Mouse (Mus musculus) CH12.LX (cell line): ENCODE measurements at regions not wholly inside any gene's neighbourhood (a gene's known extent, or its start where the extent isn't known, plus 50 kb on each side); places are given as distances from the start of the nearest gene placed in this dataset.

Experiments
- DNase-seq: peaks from one replicate; pipeline ENCODE4 v3.0.0-alpha.2; 2013; ENCODE audit errors: extremely low read depth
- H3K27ac ChIP-seq: 2 replicates; pipeline ENCODE4 v1.5.1; 2012; ENCODE audit warnings: low read depth, mild to moderate bottlenecking, control low read depth, moderate library complexity; ENCODE audit not compliant: insufficient read depth
- H3K27me3 ChIP-seq: replicated peaks from 2 replicates; pipeline ENCODE3; 2012; ENCODE audit warnings: inconsistent platforms
- H3K36me3 ChIP-seq, 2 experiments: replicated peaks in 1 of 2; 2 replicates each; pipeline versions ENCODE3 to v1.6.1; 2012; ENCODE audit warnings: inconsistent platforms in 1 of 2, low read length in 1 of 2, mild to moderate bottlenecking in 1 of 2, mixed read lengths in 1 of 2, moderate library complexity in 1 of 2; ENCODE audit not compliant: control insufficient read depth in 1 of 2, insufficient read depth in 1 of 2
- H3K4me1 ChIP-seq, 2 experiments: 2 replicates each; pipeline ENCODE4 v1.6.1; 2012; ENCODE audit warnings: inconsistent platforms in 1 of 2, moderate library complexity in 1 of 2; ENCODE audit not compliant: insufficient read depth in 2 of 2, control insufficient read depth in 1 of 2
- H3K4me2 ChIP-seq: 2 replicates; pipeline ENCODE4 v1.6.1; 2012; ENCODE audit warnings: low read depth, mild to moderate bottlenecking, control low read depth; ENCODE audit not compliant: poor library complexity, insufficient read depth, severe bottlenecking
- H3K4me3 ChIP-seq, 3 experiments: fragments of 150-350 bp in 1 of 3; sonication (generic) in 1 of 3; replicated peaks in 1 of 3; 2 replicates each; pipeline versions ENCODE3 to v1.5.1; 2011 to 2012; ENCODE audit warnings: low read depth in 2 of 3, low read length in 2 of 3, mild to moderate bottlenecking in 2 of 3, moderate library complexity in 2 of 3, control low read depth in 1 of 3, improper control_type of control experiment in 1 of 3, inconsistent platforms in 1 of 3, mixed read lengths in 1 of 3; ENCODE audit not compliant: poor library complexity in 1 of 3
- H3K79me2 ChIP-seq: replicated peaks from 2 replicates; pipeline ENCODE4 v1.6.1; 2012; ENCODE audit warnings: mild to moderate bottlenecking, moderate library complexity; ENCODE audit not compliant: control insufficient read depth, poor library complexity, insufficient read depth, severe bottlenecking; ENCODE audit errors: extremely low read depth
- H3K9ac ChIP-seq: 2 replicates; pipeline ENCODE4 v1.6.1; 2012; ENCODE audit warnings: low read depth, mild to moderate bottlenecking, control low read depth, moderate library complexity; ENCODE audit not compliant: insufficient read depth
- H3K9me3 ChIP-seq: replicated peaks from 2 replicates; pipeline ENCODE3; 2012; ENCODE audit warnings: low read length, inconsistent platforms, mixed read lengths
- BHLHE40 ChIP-seq: IDR thresholded peaks from 2 replicates; pipeline ENCODE4 v1.6.1; 2011; ENCODE audit warnings: mild to moderate bottlenecking, low read depth, low read length, improper control_type of control experiment
- CHD2 ChIP-seq: IDR thresholded peaks from 2 replicates; pipeline ENCODE4 v1.6.1; 2011; ENCODE audit warnings: low read length, improper control_type of control experiment
- CTCF ChIP-seq, 2 experiments: IDR thresholded peaks in 1 of 2; conservative IDR thresholded peaks in 1 of 2; 2 replicates each; pipeline ENCODE4 v1.5.1; 2011 to 2012; ENCODE audit warnings: low read depth in 2 of 2, low read length in 2 of 2, improper control_type of control experiment in 1 of 2, inconsistent platforms in 1 of 2, mild to moderate bottlenecking in 1 of 2, moderate library complexity in 1 of 2
- E2F4 ChIP-seq: IDR thresholded peaks from 2 replicates; pipeline ENCODE4 v1.6.1; 2011; ENCODE audit warnings: low read depth, low read length, improper control_type of control experiment; ENCODE audit not compliant: insufficient replicate concordance
- ELF1 ChIP-seq: IDR thresholded peaks from 2 replicates; pipeline ENCODE4 v1.6.1; 2014; ENCODE audit warnings: low read depth, mild to moderate bottlenecking, inconsistent platforms, low read length, improper control_type of control experiment
- ETS1 ChIP-seq: conservative IDR thresholded peaks from 2 replicates; pipeline ENCODE4 v1.6.1; 2012; ENCODE audit warnings: low read depth, mild to moderate bottlenecking, inconsistent platforms, low read length, improper control_type of control experiment, moderate library complexity
- GABPA ChIP-seq: IDR thresholded peaks from 2 replicates; pipeline ENCODE4 v1.6.1; 2012; ENCODE audit warnings: low read depth, low read length, improper control_type of control experiment, inconsistent platforms; ENCODE audit not compliant: insufficient replicate concordance
- HCFC1 ChIP-seq: IDR thresholded peaks from 2 replicates; pipeline ENCODE4 v1.6.1; 2012; ENCODE audit warnings: low read depth, mild to moderate bottlenecking, inconsistent platforms, low read length, improper control_type of control experiment
- JUND ChIP-seq: conservative IDR thresholded peaks from 2 replicates; pipeline ENCODE4 v1.6.1; 2011; ENCODE audit warnings: low read depth, low read length, improper control_type of control experiment
- KAT2A ChIP-seq: IDR thresholded peaks from 2 replicates; pipeline ENCODE4 v1.6.1; 2012; ENCODE audit warnings: low read length, improper control_type of control experiment, inconsistent platforms; ENCODE audit not compliant: insufficient replicate concordance
- MXI1 ChIP-seq: IDR thresholded peaks from 2 replicates; pipeline ENCODE4 v1.6.1; 2011; ENCODE audit warnings: mild to moderate bottlenecking, low read depth, low read length, improper control_type of control experiment
- MYC ChIP-seq: IDR thresholded peaks from 2 replicates; pipeline ENCODE4 v1.6.1; 2011; ENCODE audit warnings: low read depth, mild to moderate bottlenecking, improper control_type of control experiment, low read length
- NELFE ChIP-seq: IDR thresholded peaks from 2 replicates; pipeline ENCODE4 v1.6.1; 2011; ENCODE audit warnings: low read depth, low read length, improper control_type of control experiment
- NRF1 ChIP-seq: IDR thresholded peaks from 2 replicates; pipeline ENCODE4 v1.6.1; 2014; ENCODE audit warnings: low read depth, mild to moderate bottlenecking, inconsistent platforms, low read length, improper control_type of control experiment, moderate library complexity
- PAX5 ChIP-seq: IDR thresholded peaks from 2 replicates; pipeline ENCODE4 v1.6.1; 2012; ENCODE audit warnings: low read length, inconsistent platforms, mixed read lengths
- POLR2A ChIP-seq: IDR thresholded peaks from 2 replicates; pipeline ENCODE4 v1.6.1; 2011; ENCODE audit warnings: low read depth, mild to moderate bottlenecking, improper control_type of control experiment, low read length
- POLR2AphosphoS2 ChIP-seq: IDR thresholded peaks from 2 replicates; pipeline ENCODE4 v1.6.1; 2011; ENCODE audit warnings: low read depth, low read length, improper control_type of control experiment
- SMC3 ChIP-seq: IDR thresholded peaks from 2 replicates; pipeline ENCODE4 v1.6.1; 2011; ENCODE audit warnings: low read depth, low read length, improper control_type of control experiment
- TBP ChIP-seq: conservative IDR thresholded peaks from 2 replicates; pipeline ENCODE4 v1.6.1; 2011; ENCODE audit warnings: low read depth, low read length, improper control_type of control experiment
- TCF12 ChIP-seq: IDR thresholded peaks from 2 replicates; pipeline ENCODE4 v1.6.1; 2014; ENCODE audit warnings: low read depth, mild to moderate bottlenecking, inconsistent platforms, low read length, improper control_type of control experiment
- UBTF ChIP-seq: IDR thresholded peaks from 2 replicates; pipeline ENCODE4 v1.6.1; 2012; ENCODE audit warnings: low read depth, mild to moderate bottlenecking, inconsistent platforms, low read length, improper control_type of control experiment, moderate library complexity
- ZKSCAN1 ChIP-seq: IDR thresholded peaks from 2 replicates; pipeline ENCODE4 v1.6.1; 2012; ENCODE audit warnings: low read depth, inconsistent platforms, low read length, improper control_type of control experiment, borderline replicate concordance
- ZNF384 ChIP-seq: IDR thresholded peaks from 2 replicates; pipeline ENCODE4 v1.6.1; 2012; ENCODE audit warnings: low read depth, low read length, improper control_type of control experiment, inconsistent platforms
- dilution Hi-C: fragments of 300-500 bp; cut with MboI; formaldehyde crosslinking; loops from 2 replicates; pipeline ENCODE4 v1.14.3; 2020; ENCODE audit warnings: low sequenced_read_pairs; ENCODE audit not compliant: extremely low pct_unique_long_range_greater_than_20kb, extremely low pct_ligation_motif_present
- in situ Hi-C: fragments of 300-500 bp; cut with MboI; formaldehyde crosslinking; loops from 3 replicates; pipeline ENCODE4 v1.14.3; 2019; ENCODE audit warnings: low sequenced_read_pairs, low pct_ligation_motif_present, low pct_unique_long_range_greater_than_20kb, mixed read lengths

DNA sequence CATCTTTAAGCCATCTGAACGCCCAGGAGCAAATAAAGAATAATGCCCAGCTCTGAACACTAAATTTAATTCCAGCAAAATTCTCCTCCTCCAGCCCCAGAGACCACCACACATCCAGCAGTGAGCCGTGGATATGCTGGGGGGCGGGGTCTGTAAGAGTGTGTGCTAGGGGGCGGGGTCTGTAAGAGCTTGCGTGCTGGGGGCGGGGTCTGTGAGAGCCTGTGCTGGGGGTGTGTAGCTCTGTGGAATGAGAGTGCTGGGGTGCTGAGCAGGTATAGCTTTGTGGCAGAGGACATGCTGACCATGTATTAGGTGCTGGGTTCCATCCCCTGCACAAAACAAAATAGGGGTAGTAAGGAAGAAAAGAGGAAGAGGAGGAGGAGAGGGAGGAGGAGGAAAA lies 91.1 kb upstream of the Slc45a1 start:
- H3K79me2 ChIP-seq, result no peaks in the 10 kb centered on the region
- dilution Hi-C loops, result no loop called here
- H3K4me1 ChIP-seq, result 0 out of 4 replicates have a peak, but pooled peaks cover 0 to 5% of the 10 kb centered on the region in 2 experiments
- TF ChIP-seq ELF1 (no peak), UBTF (no peak), POLR2AphosphoS2 (no peak), CHD2 (no peak), KAT2A (no peak), NRF1 (no peak), BHLHE40 (no peak)
- H3K27ac ChIP-seq, result no peak overlapping the region
- no peaks in the 10 kb centered on the region for H3K36me3 ChIP-seq
- no peaks in the 10 kb centered on the region for H3K9me3 ChIP-seq
- DNase-seq, result no peak
- H3K9ac ChIP-seq, result no peak overlapping the region
- no peaks in the 10 kb centered on the region for H3K27me3 ChIP-seq
- no peak overlapping the region for H3K4me3 ChIP-seq
- no peak overlapping the region for H3K4me2 ChIP-seq
- in situ Hi-C loops, result no loop called here

DNA sequence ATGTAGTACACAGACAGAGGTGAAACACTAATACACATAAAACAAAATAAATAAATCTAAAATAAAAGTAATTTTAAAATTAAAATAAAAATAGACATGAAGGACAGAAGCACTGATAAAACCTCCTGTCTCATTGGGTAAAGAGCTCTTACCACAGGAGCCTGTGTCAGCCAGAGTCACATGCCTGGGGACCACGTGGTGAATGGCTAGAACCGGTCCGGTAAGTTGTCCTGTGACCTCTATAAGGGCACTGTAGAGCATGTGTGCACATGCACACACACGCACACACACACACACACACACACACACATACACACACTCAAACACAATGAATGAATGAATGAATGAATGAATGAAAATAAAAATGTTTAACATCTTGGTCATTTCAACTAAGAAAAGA lies 89.8 kb upstream of the Slc45a1 start:
- no peak overlapping the region for H3K4me3 ChIP-seq
- 0 out of 4 replicates have a peak, but pooled peaks cover 0 to 5% of the 10 kb centered on the region in 2 experiments for H3K4me1 ChIP-seq
- H3K4me2 ChIP-seq, result no peak overlapping the region
- H3K9ac ChIP-seq, result no peak overlapping the region
- no peak for DNase-seq
- TF ChIP-seq MYC (no peak), ZNF384 (no peak), SMC3 (no peak), PAX5 (no peak), E2F4 (no peak), JUND (no peak), POLR2A (no peak), GABPA (no peak), CTCF (conservative IDR thresholded peaks at IDR 0.05 in 1 of 2, IDR thresholded peaks at IDR 0.05 in 1 of 2; ENCODE audit: low read depth in 2 of 2, low read length in 2 of 2) (no peak), ZKSCAN1 (no peak), NELFE (no peak), ETS1 (no peak), TBP (no peak), HCFC1 (no peak), TCF12 (no peak), KAT2A (no peak), POLR2AphosphoS2 (no peak), MXI1 (no peak)
- no peak overlapping the region for H3K27ac ChIP-seq
- dilution Hi-C loops (no loop called here), in situ Hi-C loops (no loop called here)
- H3K36me3 ChIP-seq, result no peaks in the 10 kb centered on the region
- H3K79me2 ChIP-seq, result no peaks in the 10 kb centered on the region
- no peaks in the 10 kb centered on the region for H3K9me3 ChIP-seq
- H3K27me3 ChIP-seq, result no peaks in the 10 kb centered on the region
